Mouse (Mus musculus): ENCODE data around the gene Cct8l1. TPM values are rescaled to one million over a fixed set of nuclear protein-coding genes. Genes with fewer than 3 reads are reported as not detected.

Cct8l1 gene
- total and polyA plus RNA-seq, 3 experiments, result not detected

- DNase-seq (ENCODE audit: extremely low read depth), result no peak
- no peak overlapping the region for H3K27ac ChIP-seq (ENCODE audit: insufficient read depth, low read depth)
- H3K9me3 ChIP-seq (replicated peaks; ENCODE audit: low read length), result no peaks in the 10 kb centered on the region
- dilution Hi-C loops (cut with MboI; ENCODE audit: extremely low pct_ligation_motif_present, extremely low pct_unique_long_range_greater_than_20kb, low sequenced_read_pairs) (no loop called here), in situ Hi-C loops (cut with MboI; ENCODE audit: low pct_ligation_motif_present, low pct_unique_long_range_greater_than_20kb, low sequenced_read_pairs) (no loop called here)
- H3K36me3 ChIP-seq (replicated peaks in 1 of 2; ENCODE audit: control insufficient read depth in 1 of 2, insufficient read depth in 1 of 2, low read length in 1 of 2), result no peaks in the 10 kb centered on the region
- peaks cover 0 to 9% of the 10 kb centered on the region in 2 experiments; a peak in 1 of 4 replicates for H3K4me1 ChIP-seq (ENCODE audit: control insufficient read depth in 1 of 2, insufficient read depth in 2 of 2)
- peak overlapping the region; percentile 96; the same call in 1 of the 2 replicates for H3K9ac ChIP-seq (ENCODE audit: insufficient read depth, low read depth)
- no peaks in the 10 kb centered on the region for H3K27me3 ChIP-seq (replicated peaks)
- peak overlapping the region; percentile 96; the same call in 1 of the 2 replicates for H3K4me2 ChIP-seq (ENCODE audit: insufficient read depth, low read depth, poor library complexity, severe bottlenecking)
- peak overlapping the region in 1 of 3 experiments; percentile 76 for H3K4me3 ChIP-seq (replicated peaks in 1 of 3; ENCODE audit: low read depth in 2 of 3, low read length in 2 of 3, poor library complexity in 1 of 3)
- no peak for TF ChIP-seq ZMIZ1 (IDR thresholded peaks at IDR 0.05; ENCODE audit: low read depth, low read length)
- TF ChIP-seq KAT2A (IDR thresholded peaks at IDR 0.05; ENCODE audit: insufficient replicate concordance, low read length), result no peak
- no peak for TF ChIP-seq E2F4 (IDR thresholded peaks at IDR 0.05; ENCODE audit: insufficient replicate concordance, low read depth, low read length)
- TF ChIP-seq EP300 (IDR thresholded peaks at IDR 0.05; ENCODE audit: low read length), result no peak
- TF ChIP-seq TCF12 (IDR thresholded peaks at IDR 0.05; ENCODE audit: low read depth, low read length), result no peak
- H3K79me2 ChIP-seq (replicated peaks; ENCODE audit: control insufficient read depth, extremely low read depth, insufficient read depth, poor library complexity, severe bottlenecking), result peaks cover 32% of the 10 kb centered on the region
Measured at GRCm38 (mm10) chr5:25496652-25497051, 19.2 kb upstream of the Cct8l1 start.

- dilution Hi-C loops (cut with MboI; ENCODE audit: extremely low pct_ligation_motif_present, extremely low pct_unique_long_range_greater_than_20kb, low sequenced_read_pairs), result no loop called here
- no peaks in the 10 kb centered on the region for H3K36me3 ChIP-seq (replicated peaks in 1 of 2; ENCODE audit: control insufficient read depth in 1 of 2, insufficient read depth in 1 of 2, low read length in 1 of 2)
- peak; percentile 14 for DNase-seq (ENCODE audit: extremely low read depth)
- H3K4me3 ChIP-seq (replicated peaks in 1 of 3; ENCODE audit: low read depth in 2 of 3, low read length in 2 of 3, poor library complexity in 1 of 3), result peak overlapping the region; percentile 76 to 96 (median 84)
- no peaks in the 10 kb centered on the region for H3K9me3 ChIP-seq (replicated peaks; ENCODE audit: low read length)
- TF ChIP-seq RAD21 (IDR thresholded peaks at IDR 0.05; ENCODE audit: low read depth, low read length) (no peak), JUND (conservative IDR thresholded peaks at IDR 0.05; ENCODE audit: low read depth, low read length) (no peak), BHLHE40 (IDR thresholded peaks at IDR 0.05; ENCODE audit: low read depth, low read length) (no peak), MYC (IDR thresholded peaks at IDR 0.05; ENCODE audit: low read depth, low read length) (no peak), CHD1 (IDR thresholded peaks at IDR 0.05; ENCODE audit: low read depth, low read length) (no peak), EP300 (IDR thresholded peaks at IDR 0.05; ENCODE audit: low read length) (no peak), UBTF (IDR thresholded peaks at IDR 0.05; ENCODE audit: low read depth, low read length) (no peak), ETS1 (conservative IDR thresholded peaks at IDR 0.05; ENCODE audit: low read depth, low read length) (no peak), MXI1 (IDR thresholded peaks at IDR 0.05; ENCODE audit: low read depth, low read length) (no peak), USF2 (conservative IDR thresholded peaks at IDR 0.05; ENCODE audit: low read depth, low read length) (no peak), MAX (IDR thresholded peaks at IDR 0.05; ENCODE audit: low read length) (no peak), ZMIZ1 (IDR thresholded peaks at IDR 0.05; ENCODE audit: low read depth, low read length) (no peak), RCOR1 (conservative IDR thresholded peaks at IDR 0.05; ENCODE audit: low read depth, low read length) (no peak), MEF2A (IDR thresholded peaks at IDR 0.05; ENCODE audit: borderline replicate concordance, low read depth, low read length) (no peak), NELFE (IDR thresholded peaks at IDR 0.05; ENCODE audit: low read depth, low read length) (no peak), JUN (IDR thresholded peaks at IDR 0.05; ENCODE audit: insufficient read depth, low read depth, low read length) (no peak), HCFC1 (IDR thresholded peaks at IDR 0.05; ENCODE audit: low read depth, low read length) (no peak), TCF12 (IDR thresholded peaks at IDR 0.05; ENCODE audit: low read depth, low read length) (no peak)
- peaks cover 26% of the 10 kb centered on the region for H3K79me2 ChIP-seq (replicated peaks; ENCODE audit: control insufficient read depth, extremely low read depth, insufficient read depth, poor library complexity, severe bottlenecking)
- peak overlapping the region; percentile 96 for H3K4me2 ChIP-seq (ENCODE audit: insufficient read depth, low read depth, poor library complexity, severe bottlenecking)
- peaks cover 0 to 9% of the 10 kb centered on the region in 2 experiments; a peak in 1 of 4 replicates for H3K4me1 ChIP-seq (ENCODE audit: control insufficient read depth in 1 of 2, insufficient read depth in 2 of 2)
- in situ Hi-C loops (cut with MboI; ENCODE audit: low pct_ligation_motif_present, low pct_unique_long_range_greater_than_20kb, low sequenced_read_pairs), result no loop called here
- peak overlapping the region; percentile 96 for H3K9ac ChIP-seq (ENCODE audit: insufficient read depth, low read depth)
- H3K27ac ChIP-seq (ENCODE audit: insufficient read depth, low read depth), result no peak overlapping the region; the same call in 1 of the 2 replicates
- no peaks in the 10 kb centered on the region for H3K27me3 ChIP-seq (replicated peaks)
Measured at GRCm38 (mm10) chr5:25497369-25497719, 18.5 kb upstream of the Cct8l1 start.

Measured in CH12.LX (cell line).